Mouse (Mus musculus): ENCODE measurements around the gene Syt12. TPM values are rescaled to one million over a fixed set of nuclear protein-coding genes. Genes with fewer than 3 reads are reported as not detected.
A peak's percentile ranks its signal among the peaks of the same experiment; 100 is the strongest.

Gene Syt12
- 0.15 and 0.19 TPM in 2 replicates for polyA plus RNA-seq (2015; fragmentation: Nextera tagmentation; extraction: Ambion mirVana)

DNA sequence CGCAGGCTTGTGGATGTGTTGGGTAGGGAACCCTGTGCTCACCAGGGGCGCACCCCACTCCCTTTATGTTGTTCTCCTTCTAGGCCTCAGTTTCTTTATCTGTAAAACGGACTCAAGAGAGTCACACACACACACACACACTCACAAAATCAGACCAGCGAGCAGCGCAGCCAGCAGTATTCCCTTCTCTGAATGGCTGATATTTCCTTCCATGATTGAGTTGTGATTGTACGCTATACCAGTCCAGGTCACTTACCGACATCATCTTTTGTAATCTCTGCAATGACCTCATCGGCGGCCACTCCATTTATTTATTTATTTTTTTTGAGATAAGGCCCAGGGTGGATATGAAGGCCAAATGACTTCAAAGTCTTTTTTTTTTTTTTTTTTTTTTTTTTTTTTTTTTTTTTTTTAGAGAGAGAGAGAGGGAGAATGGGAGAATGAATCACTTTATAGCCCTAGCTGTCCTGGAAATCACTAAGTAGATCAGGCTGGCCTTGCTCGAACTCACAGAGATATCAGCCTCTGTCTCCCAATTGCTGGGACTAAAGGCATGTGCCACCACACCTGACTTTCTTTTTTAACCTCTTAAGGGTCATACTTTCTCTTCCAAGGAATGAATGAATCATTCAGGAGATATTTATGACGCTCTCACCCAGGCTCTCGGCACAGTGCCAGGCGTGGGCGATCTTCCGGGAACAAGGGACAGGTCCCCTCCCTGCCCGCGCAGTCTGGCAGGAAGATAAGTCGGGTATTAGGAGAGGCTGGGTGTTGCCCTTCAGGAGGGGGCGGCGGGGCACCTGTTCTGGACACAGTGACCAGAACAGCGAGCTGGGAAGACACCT is at the start of gene Syt12:
TSS of gene Syt12 (minus strand) at position 103 of the 845 bp plus-strand sequence.
- Histone ChIP-seq H3K4me1 (ENCODE audit: insufficient read depth) (peaks cover 11% of the 10 kb centered on the region), H3K36me3 (replicated peaks; ENCODE audit: insufficient read depth, low read length) (no peaks in the 10 kb centered on the region), H3K4me2 (ENCODE audit: low read depth, low read length) (peak within 1 kb of the TSS; percentile 75), H3K4me3 (ENCODE audit: low read depth, low read length) (peak within 1 kb of the TSS; percentile 40), H3K9ac (replicated peaks) (peak within 1 kb of the TSS; percentile 63), H3K27me3 (ENCODE audit: insufficient read depth, low read length) (peaks cover 30% of the 10 kb centered on the region), H3K9me3 (ENCODE audit: low read length) (no peaks in the 10 kb centered on the region), H3K27ac (ENCODE audit: low read depth) (no peak within 1 kb of the TSS)
- no peak for TF ChIP-seq EP300 (IDR thresholded peaks at IDR 0.05; ENCODE audit: low read depth)
- TF ChIP-seq CTCF (IDR thresholded peaks at IDR 0.05; ENCODE audit: low read depth): no peak
- WGBS (ENCODE audit: insufficient replicate concordance): 28% methylated on average over 21 of the region's 21 CpGs
- DNase-seq: peak; percentile 60
- peak; percentile 71 for ATAC-seq

DNA sequence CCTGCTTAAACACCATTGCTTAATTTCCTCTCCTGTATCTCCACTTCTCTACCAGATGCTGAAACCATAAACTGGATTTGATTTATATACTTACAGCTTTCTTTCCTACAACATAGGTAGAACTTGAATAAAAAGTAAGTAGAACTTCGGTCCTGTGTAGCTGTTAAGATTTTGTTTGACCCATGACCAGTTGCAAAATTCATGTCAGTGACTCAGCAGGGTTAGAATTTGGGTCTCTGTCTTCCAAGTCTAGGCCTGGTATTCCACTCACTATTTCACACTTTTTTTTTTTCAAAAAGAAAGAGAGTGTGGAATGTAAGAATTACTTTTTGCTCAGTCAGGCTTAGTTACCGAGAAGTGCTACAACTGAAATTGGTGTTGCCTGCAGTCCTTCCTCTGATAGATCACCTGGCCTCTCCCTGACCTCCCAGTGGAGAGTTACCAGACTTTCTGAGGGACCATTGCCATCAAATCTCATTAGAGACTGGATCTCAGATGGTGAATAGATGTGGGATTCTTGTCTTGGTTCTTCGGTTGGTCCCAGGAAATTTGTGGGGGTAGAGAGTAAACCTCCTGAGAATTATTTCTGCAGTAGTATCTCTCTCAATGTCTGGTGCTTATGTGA is 44.3 kb upstream of the Syt12 start:
- no peaks in the 10 kb centered on the region for H3K27me3 ChIP-seq (ENCODE audit: insufficient read depth, low read length)
- H3K4me3 ChIP-seq (ENCODE audit: low read depth, low read length): no peak overlapping the region
- H3K4me2 ChIP-seq (ENCODE audit: low read depth, low read length): no peak overlapping the region
- H3K9ac ChIP-seq (replicated peaks): no peak overlapping the region
- H3K27ac ChIP-seq (ENCODE audit: low read depth): no peak overlapping the region
- no peaks in the 10 kb centered on the region; the same call in 1 of the 2 replicates for H3K4me1 ChIP-seq (ENCODE audit: insufficient read depth)
- TF ChIP-seq CTCF (IDR thresholded peaks at IDR 0.05; ENCODE audit: low read depth) (no peak), EP300 (IDR thresholded peaks at IDR 0.05; ENCODE audit: low read depth) (no peak)
- no peak for DNase-seq
- no peak for ATAC-seq
- 0 out of 2 replicates have a peak, but pooled peaks cover 3% of the 10 kb centered on the region for H3K36me3 ChIP-seq (replicated peaks; ENCODE audit: insufficient read depth, low read length)
- H3K9me3 ChIP-seq (ENCODE audit: low read length): no peaks in the 10 kb centered on the region
- WGBS (ENCODE audit: insufficient replicate concordance): 80% methylated on average over 3 of the region's 3 CpGs

DNA sequence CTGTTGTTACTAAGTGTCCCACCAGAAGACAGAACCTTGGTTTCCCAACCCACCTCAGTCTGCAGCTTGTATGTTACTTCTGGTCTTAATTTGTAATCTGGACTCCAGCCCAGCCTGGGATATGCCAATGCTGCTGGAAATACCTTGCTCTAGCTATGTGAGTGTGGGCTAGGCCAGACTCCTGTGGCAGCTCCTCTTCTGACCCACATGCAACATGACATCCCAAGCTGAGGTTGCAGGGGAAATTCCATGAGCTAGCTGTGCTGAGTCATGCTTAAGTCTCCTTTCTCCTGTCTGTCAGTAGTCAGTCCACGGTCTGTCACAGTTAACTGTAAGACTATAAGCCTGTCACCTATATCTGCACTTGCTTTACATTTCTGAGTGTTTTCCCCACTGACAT is 40.2 kb upstream of the Syt12 start:
- TF ChIP-seq CTCF (IDR thresholded peaks at IDR 0.05; ENCODE audit: low read depth): no peak
- no peak for TF ChIP-seq EP300 (IDR thresholded peaks at IDR 0.05; ENCODE audit: low read depth)
- Histone ChIP-seq H3K9me3 (ENCODE audit: low read length) (no peaks in the 10 kb centered on the region), H3K4me1 (ENCODE audit: insufficient read depth) (peaks cover 3% of the 10 kb centered on the region; the same call in 1 of the 2 replicates), H3K27ac (ENCODE audit: low read depth) (no peak overlapping the region), H3K27me3 (ENCODE audit: insufficient read depth, low read length) (no peaks in the 10 kb centered on the region), H3K4me3 (ENCODE audit: low read depth, low read length) (no peak overlapping the region), H3K36me3 (replicated peaks; ENCODE audit: insufficient read depth, low read length) (0 out of 2 replicates have a peak, but pooled peaks cover 3% of the 10 kb centered on the region), H3K4me2 (ENCODE audit: low read depth, low read length) (no peak overlapping the region), H3K9ac (replicated peaks) (no peak overlapping the region)
- ATAC-seq: no peak
- no peak for DNase-seq
- WGBS (ENCODE audit: insufficient replicate concordance): 59% methylated on average over 1 of the region's 1 CpGs

DNA sequence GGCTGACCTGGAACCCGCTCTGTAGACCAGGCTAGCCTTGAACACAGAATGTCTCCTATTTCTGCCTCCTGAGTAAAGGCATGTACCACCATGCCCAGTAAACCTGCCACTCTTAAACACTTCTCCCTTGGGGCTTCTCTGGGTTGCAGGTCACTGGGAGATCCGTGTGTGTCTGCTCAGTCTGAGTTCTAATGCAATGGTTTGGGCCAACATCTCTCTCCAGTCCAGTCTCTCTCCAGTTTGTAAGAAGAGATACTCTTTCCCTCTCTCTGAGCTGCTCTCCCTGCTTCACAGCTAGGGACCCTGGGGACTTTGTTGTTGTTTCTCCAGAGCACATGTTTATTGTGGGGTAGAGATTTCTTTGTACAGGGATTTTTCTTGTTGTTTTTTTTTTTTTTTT is 39.0 kb upstream of the Syt12 start:
- DNase-seq (no peak), ATAC-seq (no peak)
- H3K4me3 ChIP-seq (ENCODE audit: low read depth, low read length): no peak overlapping the region
- TF ChIP-seq EP300 (IDR thresholded peaks at IDR 0.05; ENCODE audit: low read depth) (no peak), CTCF (IDR thresholded peaks at IDR 0.05; ENCODE audit: low read depth) (no peak)
- no peak overlapping the region for H3K4me2 ChIP-seq (ENCODE audit: low read depth, low read length)
- 0 out of 2 replicates have a peak, but pooled peaks cover 3% of the 10 kb centered on the region for H3K36me3 ChIP-seq (replicated peaks; ENCODE audit: insufficient read depth, low read length)
- 62% methylated on average over 2 of the region's 2 CpGs for WGBS (ENCODE audit: insufficient replicate concordance)
- H3K9ac ChIP-seq (replicated peaks): no peak overlapping the region
- H3K4me1 ChIP-seq (ENCODE audit: insufficient read depth): peaks cover 3% of the 10 kb centered on the region
- H3K27ac ChIP-seq (ENCODE audit: low read depth): no peak overlapping the region
- no peaks in the 10 kb centered on the region for H3K27me3 ChIP-seq (ENCODE audit: insufficient read depth, low read length)
- H3K9me3 ChIP-seq (ENCODE audit: low read length): no peaks in the 10 kb centered on the region

DNA sequence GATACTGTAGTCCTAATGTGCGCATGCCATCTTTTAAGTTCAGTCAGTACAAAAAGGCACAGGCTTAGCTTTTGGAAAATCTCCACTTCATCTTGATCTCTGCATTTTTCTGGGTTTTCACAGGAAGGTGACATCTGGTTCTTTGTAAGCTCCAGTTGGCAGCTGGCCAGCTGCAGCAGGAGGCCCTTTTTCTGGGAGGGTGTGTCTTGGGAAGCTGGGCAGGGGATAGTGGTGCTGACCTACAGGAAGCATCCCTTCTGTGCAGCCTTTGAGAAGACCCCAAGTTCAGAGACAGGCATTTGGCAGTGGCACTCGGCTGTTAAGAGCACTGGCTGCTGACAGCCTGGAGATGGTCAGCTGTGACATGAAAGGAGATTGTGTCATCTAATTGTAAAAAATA is 38.5 kb upstream of the Syt12 start:
- TF ChIP-seq EP300 (IDR thresholded peaks at IDR 0.05; ENCODE audit: low read depth): no peak
- no peak for TF ChIP-seq CTCF (IDR thresholded peaks at IDR 0.05; ENCODE audit: low read depth)
- Histone ChIP-seq H3K4me2 (ENCODE audit: low read depth, low read length) (no peak overlapping the region), H3K36me3 (replicated peaks; ENCODE audit: insufficient read depth, low read length) (0 out of 2 replicates have a peak, but pooled peaks cover 3% of the 10 kb centered on the region), H3K9me3 (ENCODE audit: low read length) (no peaks in the 10 kb centered on the region), H3K9ac (replicated peaks) (no peak overlapping the region), H3K27me3 (ENCODE audit: insufficient read depth, low read length) (no peaks in the 10 kb centered on the region; the same call in 1 of the 2 replicates), H3K27ac (ENCODE audit: low read depth) (no peak overlapping the region), H3K4me1 (ENCODE audit: insufficient read depth) (peaks cover 9% of the 10 kb centered on the region), H3K4me3 (ENCODE audit: low read depth, low read length) (no peak overlapping the region)
- 69% methylated on average over 2 of the region's 2 CpGs for WGBS (ENCODE audit: insufficient replicate concordance)
- no peak for ATAC-seq
- no peak for DNase-seq

DNA sequence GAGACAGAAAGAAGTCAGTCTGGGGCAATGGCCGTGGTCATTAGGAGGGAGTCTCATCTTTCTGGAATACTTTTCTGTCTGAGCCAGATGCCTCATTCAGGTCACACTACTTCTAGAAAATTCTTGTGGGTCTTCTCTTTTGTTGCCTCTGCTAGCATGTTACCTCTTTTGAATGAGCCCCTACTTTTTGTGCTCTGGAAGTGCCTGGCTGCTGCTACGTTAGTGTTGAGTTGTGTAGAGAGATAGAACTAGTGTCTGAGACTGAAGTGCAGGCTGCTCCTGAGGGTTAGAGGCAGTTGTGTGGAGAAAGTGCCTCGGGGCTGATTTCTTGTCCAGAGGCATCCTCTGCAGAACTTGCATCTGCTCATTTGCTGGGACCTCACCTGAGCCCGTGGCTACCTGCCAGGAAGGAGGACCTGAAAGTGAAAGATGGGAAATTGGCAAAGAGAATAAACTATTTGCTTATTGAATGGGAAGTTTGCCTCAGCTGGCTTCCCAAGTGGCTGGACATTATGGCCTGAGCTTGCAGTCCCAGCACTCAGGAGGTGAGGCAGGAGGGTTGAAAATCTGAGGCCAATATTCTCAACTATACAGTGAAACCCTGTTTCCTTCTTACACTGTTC is 36.1 kb upstream of the Syt12 start:
- Histone ChIP-seq H3K27me3 (ENCODE audit: insufficient read depth, low read length) (no peaks in the 10 kb centered on the region; the same call in 1 of the 2 replicates), H3K27ac (ENCODE audit: low read depth) (no peak overlapping the region)

More for the DNA sequence above, 36.1 kb upstream of the Syt12 start:
- no peaks in the 10 kb centered on the region for H3K9me3 ChIP-seq (ENCODE audit: low read length)
- no peak overlapping the region for H3K4me3 ChIP-seq (ENCODE audit: low read depth, low read length)
- H3K4me2 ChIP-seq (ENCODE audit: low read depth, low read length): peak overlapping the region; percentile 7; the same call in 1 of the 2 replicates
- WGBS (ENCODE audit: insufficient replicate concordance): 69% methylated on average over 4 of the region's 4 CpGs
- 0 out of 2 replicates have a peak, but pooled peaks cover 3% of the 10 kb centered on the region for H3K36me3 ChIP-seq (replicated peaks; ENCODE audit: insufficient read depth, low read length)
- no peak for TF ChIP-seq CTCF (IDR thresholded peaks at IDR 0.05; ENCODE audit: low read depth)
- no peak for TF ChIP-seq EP300 (IDR thresholded peaks at IDR 0.05; ENCODE audit: low read depth)
- H3K9ac ChIP-seq (replicated peaks): no peak overlapping the region; the same call in 1 of the 2 replicates
- ATAC-seq: no peak
- DNase-seq: no peak
- peaks cover 17% of the 10 kb centered on the region for H3K4me1 ChIP-seq (ENCODE audit: insufficient read depth)

Measured in liver, postnatal 0 days (tissue).